Mouse (Mus musculus) ES-Bruce4 (cell line): ENCODE measurements around the gene Slc25a19. TPM values are rescaled to one million over a fixed set of nuclear protein-coding genes. Genes with fewer than 3 reads are reported as not detected.

Experiments
- H3K27ac ChIP-seq: 2 replicates; pipeline ENCODE4 v1.5.1; 2012; ENCODE audit warnings: low read length, inconsistent platforms; ENCODE audit not compliant: insufficient read depth
- H3K27me3 ChIP-seq: 2 replicates; pipeline ENCODE4 v1.6.1; 2012; ENCODE audit warnings: mild to moderate bottlenecking, low read length, inconsistent platforms; ENCODE audit not compliant: control insufficient read depth, poor library complexity, insufficient read depth, severe bottlenecking
- H3K36me3 ChIP-seq: 2 replicates; pipeline ENCODE4 v1.6.1; 2012; ENCODE audit warnings: inconsistent platforms, mild to moderate bottlenecking, low read length, moderate library complexity; ENCODE audit not compliant: control insufficient read depth, poor library complexity, insufficient read depth, severe bottlenecking
- H3K4me1 ChIP-seq: one replicate; pipeline ENCODE4 v1.8.1; 2011; ENCODE audit warnings: low read length; ENCODE audit not compliant: control insufficient read depth, insufficient read depth
- H3K4me3 ChIP-seq: 2 replicates; pipeline ENCODE4 v1.5.1; 2011; ENCODE audit warnings: low read depth, mild to moderate bottlenecking, low read length
- H3K9ac ChIP-seq: 2 replicates; pipeline ENCODE4 v1.6.1; 2012; ENCODE audit warnings: low read depth, mild to moderate bottlenecking, inconsistent platforms; ENCODE audit not compliant: poor library complexity, severe bottlenecking
- H3K9me3 ChIP-seq: replicated peaks from 2 replicates; pipeline ENCODE4 v1.6.1; 2012; ENCODE audit warnings: mild to moderate bottlenecking, low read length, inconsistent platforms; ENCODE audit not compliant: control insufficient read depth, poor library complexity, insufficient read depth, severe bottlenecking
- CTCF ChIP-seq: IDR thresholded peaks from one replicate; pipeline ENCODE4 v1.8.1; 2011; ENCODE audit warnings: low read depth, low read length
- EP300 ChIP-seq: IDR thresholded peaks from 2 replicates; pipeline ENCODE4 v1.6.1; 2011; ENCODE audit warnings: low read depth, low read length; ENCODE audit not compliant: insufficient read depth
- POLR2A ChIP-seq: IDR thresholded peaks from one replicate; pipeline ENCODE4 v1.8.1; 2011; ENCODE audit warnings: low read length; ENCODE audit not compliant: insufficient read depth
- polyA plus RNA-seq: library from polyadenylated mRNA; stranded (reverse); fragments of >200 nt; gene quantifications from 2 replicates; pipeline ENCODE4 v1.2.4, GENCODE M21; 2011; ENCODE audit warnings: low read depth; ENCODE audit not compliant: missing spikeins, insufficient read depth, insufficient read length

The Slc25a19 gene
- polyA plus RNA-seq, 1 experiment = 34.7 TPM

DNA sequence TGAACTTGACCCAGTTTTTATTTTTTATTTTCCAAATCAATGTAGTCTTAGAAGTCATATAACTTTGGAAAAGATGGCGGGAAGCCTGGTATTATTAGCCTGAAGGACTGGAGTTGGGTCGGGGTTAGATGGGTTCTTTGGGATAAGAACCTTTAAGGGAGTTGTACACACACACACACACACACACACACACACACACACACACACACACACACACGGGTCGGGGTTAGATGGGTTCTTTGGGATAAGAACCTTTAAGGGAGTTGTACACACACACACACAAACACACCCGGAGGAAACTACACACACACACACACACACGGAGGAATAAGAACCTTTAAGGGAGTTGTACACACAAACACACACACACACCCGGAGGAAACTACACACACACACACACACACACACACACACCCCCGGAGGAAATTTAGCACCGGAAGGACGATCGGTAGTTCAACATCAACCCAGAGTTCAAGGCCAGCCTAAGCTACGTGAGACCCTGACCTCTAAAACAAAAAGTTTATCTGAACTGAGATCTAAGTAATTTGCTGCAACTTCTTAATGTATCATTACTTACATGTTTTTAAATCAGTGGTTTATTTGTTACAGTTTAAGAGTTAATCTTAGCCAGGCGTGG lies 488 bp upstream of the Slc25a19 start:
- H3K27ac ChIP-seq = peak overlapping the region; percentile 48; the same call in 1 of the 2 replicates
- peak overlapping the region; percentile 63 for H3K9ac ChIP-seq

DNA sequence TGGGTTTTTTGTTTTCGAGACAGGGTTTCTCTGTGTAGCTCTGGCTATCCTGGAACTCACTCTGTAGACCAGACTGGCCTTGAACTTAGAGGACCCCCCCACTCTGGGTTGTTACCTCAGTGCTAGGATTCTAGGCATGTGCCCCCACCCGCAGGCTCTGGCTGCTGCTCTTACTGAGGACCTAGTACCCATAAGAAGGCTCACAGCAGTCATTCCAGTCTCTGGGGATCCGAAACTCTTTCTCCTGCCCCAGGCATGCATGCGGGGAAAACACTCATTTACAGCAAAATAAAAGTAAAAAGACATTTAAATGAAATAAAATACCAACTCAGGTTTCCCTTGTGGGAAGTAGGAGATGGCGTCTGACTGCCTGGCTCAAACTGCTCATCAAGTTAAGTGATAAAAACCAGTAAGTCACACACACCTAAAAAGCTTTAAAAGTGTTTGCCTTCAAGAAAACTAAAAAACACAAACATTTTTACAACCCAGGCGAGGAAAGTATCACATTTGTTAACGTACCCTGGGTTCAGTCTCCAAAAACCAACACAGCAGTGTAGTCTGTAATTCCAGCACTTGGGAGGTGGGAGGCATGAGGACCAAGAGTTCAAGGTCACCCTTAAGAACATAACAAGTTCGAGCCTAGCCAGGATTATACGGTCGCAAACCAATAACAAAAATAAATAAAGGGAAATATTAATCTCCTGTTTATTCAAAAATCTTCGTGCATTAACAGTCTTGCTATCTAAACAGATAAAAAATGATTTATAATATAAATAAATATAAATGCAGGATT lies 1.1 kb downstream of the Slc25a19 start:
- H3K4me1 ChIP-seq = no peaks in the 10 kb centered on the region
- TF ChIP-seq CTCF (no peak), EP300 (no peak), POLR2A (no peak)
- no peaks in the 10 kb centered on the region for H3K9me3 ChIP-seq
- H3K27ac ChIP-seq = no peak overlapping the region
- peak overlapping the region; percentile 96 for H3K4me3 ChIP-seq
- H3K27me3 ChIP-seq = no peaks in the 10 kb centered on the region
- H3K9ac ChIP-seq = peak overlapping the region; percentile 66
- peaks cover 9% of the 10 kb centered on the region for H3K36me3 ChIP-seq

More for the DNA sequence above, 488 bp upstream of the Slc25a19 start:
- Histone ChIP-seq H3K9me3 (no peaks in the 10 kb centered on the region), H3K4me3 (peak overlapping the region; percentile 97), H3K27me3 (no peaks in the 10 kb centered on the region), H3K4me1 (peaks cover 2% of the 10 kb centered on the region), H3K36me3 (no peaks in the 10 kb centered on the region)
- TF ChIP-seq CTCF = no peak
- TF ChIP-seq POLR2A = no peak
- TF ChIP-seq EP300 = no peak

DNA sequence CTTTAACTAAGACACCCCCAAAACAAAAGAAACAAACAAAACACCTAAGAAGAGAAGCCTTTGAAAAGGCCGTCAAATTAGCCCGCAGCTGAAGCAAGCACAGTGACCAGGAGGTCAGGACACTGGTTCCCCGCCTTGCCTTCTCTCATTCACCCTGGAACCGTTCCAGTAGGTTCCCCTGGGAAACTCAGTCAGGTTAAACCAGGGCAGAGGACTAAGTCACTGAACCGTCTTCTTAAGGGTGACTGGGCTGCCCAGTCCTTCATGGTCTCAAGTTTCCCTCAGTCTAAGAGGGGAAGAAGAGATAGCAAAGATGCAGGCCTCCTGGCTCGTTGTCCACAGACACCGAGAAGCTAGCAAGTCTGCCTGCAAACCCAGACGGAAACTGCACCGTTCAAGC lies 2.2 kb downstream of the Slc25a19 start:
- TF ChIP-seq POLR2A (no peak), CTCF (no peak), EP300 (no peak)
- Histone ChIP-seq H3K9ac (no peak overlapping the region), H3K9me3 (no peaks in the 10 kb centered on the region), H3K27ac (no peak overlapping the region), H3K4me3 (no peak overlapping the region), H3K4me1 (no peaks in the 10 kb centered on the region), H3K27me3 (no peaks in the 10 kb centered on the region), H3K36me3 (peaks cover 9% of the 10 kb centered on the region)

DNA sequence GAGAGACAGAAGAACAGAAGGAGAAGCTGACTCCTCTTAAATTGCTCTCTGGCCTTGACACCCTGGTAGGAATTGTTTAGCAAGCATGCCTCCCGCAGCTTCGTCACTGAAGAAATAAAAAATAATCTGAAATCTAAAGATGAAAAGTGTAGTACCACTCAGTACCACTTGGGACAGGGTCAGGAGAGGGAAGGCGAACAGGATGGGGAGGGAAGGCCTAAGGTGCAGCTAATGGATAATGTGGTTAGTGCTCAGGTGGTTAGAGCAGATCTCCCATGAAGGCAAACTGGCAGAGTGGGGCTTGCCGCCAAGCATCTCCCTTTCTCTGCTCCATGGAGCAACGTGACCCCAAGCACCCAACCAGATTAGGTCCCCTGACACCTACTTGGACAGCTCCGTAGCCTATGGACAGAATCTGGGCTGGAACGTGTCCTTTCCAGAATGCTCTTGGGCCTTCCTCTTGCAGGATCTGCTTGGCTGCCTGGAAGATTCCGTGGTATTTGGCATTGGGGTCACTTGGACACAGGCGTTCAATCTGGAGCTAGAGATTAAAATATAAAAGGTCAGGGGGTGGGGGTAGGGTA lies 4.5 kb downstream of the Slc25a19 start:
- TF ChIP-seq EP300 (no peak), POLR2A (no peak), CTCF (no peak)
- Histone ChIP-seq H3K9me3 (no peaks in the 10 kb centered on the region), H3K4me3 (no peak overlapping the region), H3K9ac (no peak overlapping the region), H3K27me3 (no peaks in the 10 kb centered on the region), H3K27ac (no peak overlapping the region), H3K36me3 (peaks cover 9% of the 10 kb centered on the region), H3K4me1 (no peaks in the 10 kb centered on the region)

DNA sequence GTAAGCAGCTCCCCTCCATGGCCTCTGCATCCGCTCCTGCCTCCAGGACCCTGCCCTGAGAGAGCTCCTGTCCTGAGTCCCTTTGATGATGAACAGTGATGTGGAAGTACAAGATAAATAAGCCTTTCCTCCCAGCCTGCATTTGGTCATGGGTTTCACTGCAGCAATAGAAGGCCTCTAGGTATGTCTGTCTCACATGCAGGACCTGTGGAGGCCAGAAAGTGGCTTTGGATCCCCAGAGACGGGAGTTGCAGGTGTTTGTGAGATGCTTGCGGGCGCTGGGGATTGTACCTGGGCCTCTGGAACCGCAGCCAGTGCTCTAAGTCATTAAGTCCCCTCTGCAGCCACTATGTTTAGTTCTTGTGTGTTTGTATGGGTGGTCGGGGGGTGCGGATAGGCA lies 8.1 kb downstream of the Slc25a19 start:
- TF ChIP-seq EP300 (no peak), CTCF (no peak)
- Histone ChIP-seq H3K4me3 (no peak overlapping the region), H3K27ac (no peak overlapping the region), H3K27me3 (no peaks in the 10 kb centered on the region), H3K36me3 (peaks cover 9% of the 10 kb centered on the region), H3K9me3 (no peaks in the 10 kb centered on the region), H3K9ac (no peak overlapping the region), H3K4me1 (no peaks in the 10 kb centered on the region)
